Mouse (Mus musculus) neural tube, postnatal 0 days (tissue): ENCODE results near the gene Zc3h4. TPM values are rescaled to one million over a fixed set of nuclear protein-coding genes. Genes with fewer than 3 reads are reported as not detected.

Experiments
- polyA plus RNA-seq: library from polyadenylated mRNA; unstranded; fragments of >200 nt; fragmentation: Nextera tagmentation; extraction: Ambion mirVana; gene quantifications from 2 replicates; pipeline ENCODE4 v1.2.1, GENCODE M21; 2015

Gene Zc3h4
- 10.8 and 14.1 TPM in 2 replicates for polyA plus RNA-seq

GRCm38 (mm10) chr7:16400689-16401611 is at the start of gene Zc3h4:
Gene Zc3h4 (plus strand): TSS chr7:16400910.

GRCm38 (mm10) chr7:16387160-16388041 is 13.3 kb upstream of the Zc3h4 start, which contains the start of gene Sae1:
Gene Sae1 (minus strand): TSS chr7:16387806.

GRCm38 (mm10) chr7:16452587-16453073 is 51.9 kb downstream of the Zc3h4 start, which contains the start of gene Tmem160:
Gene Tmem160 (plus strand): TSS chr7:16452779.

GRCm38 (mm10) chr7:16477628-16478027 is 76.9 kb downstream of the Zc3h4 start, which contains the start of gene Npas1:
Gene Npas1 (minus strand): TSS chr7:16477728.

Other genes starting within 250 kb of the Zc3h4 start
- gene Meis3, start 225.8 kb upstream of the Zc3h4 start, polyA plus RNA-seq = 70.0 and 89.8 TPM in 2 replicates
- 7.7 and 8.6 TPM in 2 replicates for gene Dhx34, start 178.9 kb upstream of the Zc3h4 start, polyA plus RNA-seq
- 0.25 and 0.30 TPM in 2 replicates for gene C5ar2, start 156.8 kb upstream of the Zc3h4 start, polyA plus RNA-seq
- gene C5ar1, start 141.4 kb upstream of the Zc3h4 start, polyA plus RNA-seq = 2.7 and 3.3 TPM in 2 replicates
- gene Inafm1, start 127.3 kb upstream of the Zc3h4 start, polyA plus RNA-seq = 114 and 118 TPM in 2 replicates
- gene Ccdc9, start 114.1 kb upstream of the Zc3h4 start, polyA plus RNA-seq = 17.4 and 19.0 TPM in 2 replicates
- gene Bbc3, start 92.5 kb upstream of the Zc3h4 start, polyA plus RNA-seq = 41.3 and 45.2 TPM in 2 replicates
- 183 and 194 TPM in 2 replicates for gene Sae1, start 13.1 kb upstream of the Zc3h4 start, polyA plus RNA-seq
- 119 and 130 TPM in 2 replicates for gene Tmem160, start 51.9 kb downstream of the Zc3h4 start, polyA plus RNA-seq
- gene Npas1, start 76.8 kb downstream of the Zc3h4 start, polyA plus RNA-seq = 6.7 and 7.6 TPM in 2 replicates
- gene Arhgap35, start 214.1 kb downstream of the Zc3h4 start, polyA plus RNA-seq = 23.5 and 25.8 TPM in 2 replicates